Mouse (Mus musculus) neural tube, embryonic 14.5 days (tissue): ENCODE measurements around the gene Slc19a3. TPM values are rescaled to one million over a fixed set of nuclear protein-coding genes. Genes with fewer than 3 reads are reported as not detected.

Experiments used
- ATAC-seq: fragments of 200-750 bp; cut with Nextera tagmentation; 2 replicates; pipeline ENCODE4 v1.8.0; 2017; ENCODE audit warnings: low read depth, mild to moderate bottlenecking, moderate TSS enrichment, moderate library complexity
- H3K27ac ChIP-seq: fragments of 300-500 bp; sonication (generic); 2 replicates; pipeline ENCODE4 v1.5.1; 2014; ENCODE audit warnings: low read depth, mild to moderate bottlenecking, control low read depth, low read length, moderate library complexity, mixed read lengths
- H3K27me3 ChIP-seq: fragments of 300-500 bp; sonication (generic); 2 replicates; pipeline ENCODE4 v1.6.1; 2014; ENCODE audit warnings: low read length; ENCODE audit not compliant: control insufficient read depth, insufficient read depth
- H3K36me3 ChIP-seq: fragments of 300-500 bp; sonication (generic); 2 replicates; pipeline ENCODE4 v1.6.1; 2014; ENCODE audit warnings: low read length, mixed read lengths; ENCODE audit not compliant: control insufficient read depth, insufficient read depth
- H3K4me1 ChIP-seq: fragments of 300-500 bp; sonication (generic); 2 replicates; pipeline ENCODE4 v1.6.1; 2014; ENCODE audit warnings: low read length; ENCODE audit not compliant: control insufficient read depth, insufficient read depth
- H3K4me2 ChIP-seq: fragments of 300-500 bp; sonication (generic); 2 replicates; pipeline ENCODE4 v1.6.1; 2014; ENCODE audit warnings: mild to moderate bottlenecking, low read depth, low read length, control low read depth
- H3K4me3 ChIP-seq: fragments of 300-500 bp; sonication (generic); 2 replicates; pipeline ENCODE4 v1.5.1; 2014; ENCODE audit warnings: low read depth, low read length, control low read depth, mixed read lengths
- H3K9ac ChIP-seq: fragments of 300-500 bp; sonication (generic); replicated peaks from 2 replicates; pipeline ENCODE4 v1.6.1; 2014; ENCODE audit warnings: low read depth, mild to moderate bottlenecking, control low read depth, low read length, mixed read lengths
- H3K9me3 ChIP-seq: fragments of 300-500 bp; sonication (generic); 2 replicates; pipeline ENCODE4 v1.6.1; 2016; ENCODE audit warnings: low read length; ENCODE audit not compliant: control insufficient read depth
- WGBS: fragments of 180-500 bp; shearing (Covaris S2); extraction: QIAGEN DNeasy Blood & Tissue Kit; methylation state at CpG from one replicate; pipeline ENCODE4 v1.1.7; 2014; 5-methylcytosine and 5-hydroxymethylcytosine counted together
- polyA plus RNA-seq: library from polyadenylated mRNA; unstranded; fragments of >200 nt; fragmentation: Nextera tagmentation; extraction: Ambion mirVana; gene quantifications from 2 replicates; pipeline ENCODE4 v1.2.1, GENCODE M21; 2014

The Slc19a3 gene
- polyA plus RNA-seq, 1 experiment from 2014 or later: 0.66 TPM

DNA sequence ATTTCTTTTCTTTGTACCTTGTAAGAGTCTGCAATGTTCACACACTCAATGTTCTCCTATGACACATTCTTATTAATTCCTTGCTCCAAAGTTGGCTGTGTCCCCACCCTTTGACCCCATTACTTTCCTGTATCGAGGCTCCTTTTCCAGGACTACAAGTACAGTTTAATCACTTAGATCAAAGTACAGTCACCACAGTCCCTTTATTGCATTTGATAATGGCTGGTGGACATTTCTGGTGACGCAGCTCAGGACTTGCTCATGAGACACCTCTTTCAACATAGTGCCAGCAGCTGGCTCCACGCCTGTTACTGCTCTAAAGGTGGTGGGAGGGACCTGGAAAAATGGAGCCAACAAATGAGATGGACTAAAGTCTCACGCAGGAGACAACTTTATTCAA lies 47.2 kb downstream of the Slc19a3 start:
- Histone ChIP-seq H3K9ac (no peak overlapping the region), H3K27ac (no peak overlapping the region), H3K36me3 (no peaks in the 10 kb centered on the region), H3K27me3 (no peaks in the 10 kb centered on the region), H3K9me3 (no peaks in the 10 kb centered on the region), H3K4me2 (no peak overlapping the region), H3K4me1 (no peaks in the 10 kb centered on the region), H3K4me3 (no peak overlapping the region)
- 64% methylated on average over 4 of the region's 4 CpGs for WGBS
- ATAC-seq: no peak

GRCm38 (mm10) chr1:82987530-82988198 lies 50.6 kb downstream of the Slc19a3 start:
- H3K27me3 ChIP-seq: no peaks in the 10 kb centered on the region
- no peak overlapping the region for H3K4me3 ChIP-seq
- no peaks in the 10 kb centered on the region for H3K4me1 ChIP-seq
- ATAC-seq: peak; percentile 79
- no peaks in the 10 kb centered on the region; the same call in 1 of the 2 replicates for H3K9me3 ChIP-seq
- WGBS: 38% methylated on average over 4 of the region's 4 CpGs
- no peak overlapping the region for H3K9ac ChIP-seq
- H3K36me3 ChIP-seq: no peaks in the 10 kb centered on the region
- H3K27ac ChIP-seq: no peak overlapping the region
- no peak overlapping the region for H3K4me2 ChIP-seq

- Histone ChIP-seq H3K4me2 (no peak overlapping the region), H3K36me3 (no peaks in the 10 kb centered on the region), H3K27ac (no peak overlapping the region), H3K9me3 (no peaks in the 10 kb centered on the region; the same call in 1 of the 2 replicates), H3K9ac (no peak overlapping the region), H3K4me3 (no peak overlapping the region), H3K4me1 (no peaks in the 10 kb centered on the region), H3K27me3 (no peaks in the 10 kb centered on the region)
- 97% methylated on average over 6 of the region's 6 CpGs for WGBS
- ATAC-seq: no peak
These were observed 51.5 kb downstream of the Slc19a3 start for GRCm38 (mm10) chr1:82986738-82987137.

DNA sequence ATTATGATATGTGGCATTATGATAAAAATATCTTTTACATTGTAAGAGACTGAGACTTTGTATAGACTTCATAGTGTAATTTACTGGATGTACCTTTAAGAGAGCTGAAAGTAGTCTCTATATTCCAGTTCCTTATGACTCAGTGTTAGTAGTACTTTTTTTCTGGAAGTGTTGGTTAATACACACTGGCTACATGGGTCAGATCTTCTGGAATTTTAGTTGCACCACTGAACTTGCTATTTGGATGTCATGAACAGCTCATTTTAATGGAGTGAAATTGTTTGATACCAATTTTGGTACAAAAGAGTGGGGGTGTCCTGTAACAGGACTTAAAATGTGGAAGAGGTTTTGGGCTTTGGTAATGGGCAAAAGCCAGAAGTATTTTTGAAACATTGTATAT lies 60.4 kb downstream of the Slc19a3 start:
- no peak overlapping the region for H3K27ac ChIP-seq
- ATAC-seq: no peak
- H3K27me3 ChIP-seq: no peaks in the 10 kb centered on the region
- H3K9me3 ChIP-seq: no peaks in the 10 kb centered on the region
- no peak overlapping the region for H3K4me3 ChIP-seq
- H3K36me3 ChIP-seq: no peaks in the 10 kb centered on the region
- no peaks in the 10 kb centered on the region for H3K4me1 ChIP-seq
- H3K9ac ChIP-seq: no peak overlapping the region
- no peak overlapping the region for H3K4me2 ChIP-seq

DNA sequence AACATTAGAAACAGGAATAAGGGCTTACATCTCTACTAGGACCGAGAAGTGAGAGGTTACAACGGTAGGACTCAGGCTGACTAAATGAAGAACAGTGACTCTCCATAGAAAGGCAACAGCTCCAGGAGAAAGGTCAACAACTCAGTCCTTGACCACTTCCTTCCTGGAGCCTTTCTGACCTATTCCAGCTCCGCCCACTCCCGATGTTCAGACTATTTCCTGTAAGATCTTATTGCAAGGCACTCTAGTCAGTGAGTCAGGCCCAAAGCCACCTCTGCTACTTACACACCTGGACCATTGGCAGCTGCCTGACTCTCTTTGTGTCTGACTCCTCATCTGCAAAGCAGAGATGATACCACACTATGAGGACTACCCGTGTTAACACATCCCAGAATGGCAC lies 62.5 kb downstream of the Slc19a3 start:
- 86% methylated on average over 5 of the region's 5 CpGs for WGBS
- Histone ChIP-seq H3K4me2 (no peak overlapping the region), H3K27me3 (no peaks in the 10 kb centered on the region), H3K4me1 (no peaks in the 10 kb centered on the region), H3K27ac (no peak overlapping the region), H3K4me3 (no peak overlapping the region), H3K9ac (no peak overlapping the region), H3K36me3 (no peaks in the 10 kb centered on the region), H3K9me3 (no peaks in the 10 kb centered on the region)
- no peak for ATAC-seq

DNA sequence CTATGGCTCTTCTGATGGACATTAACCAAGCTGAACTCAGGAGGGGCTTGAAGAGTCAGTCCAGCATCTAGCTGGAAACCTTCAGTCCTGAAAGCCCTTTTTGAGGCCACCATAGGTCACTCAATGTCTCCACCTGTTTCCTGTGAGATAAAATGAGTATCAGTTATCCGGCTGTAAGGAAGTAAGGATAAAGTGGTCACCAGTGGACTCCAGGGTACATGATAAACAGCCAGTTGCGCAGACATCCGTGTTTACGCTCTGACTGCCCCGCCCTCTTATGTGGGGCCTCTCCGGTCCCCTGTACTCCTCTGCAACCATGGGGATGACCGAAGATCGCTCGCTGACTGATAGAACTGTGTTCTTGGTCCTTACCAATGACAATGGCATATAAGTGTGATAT lies 63.9 kb downstream of the Slc19a3 start:
- H3K27me3 ChIP-seq: no peaks in the 10 kb centered on the region
- no peak overlapping the region for H3K4me3 ChIP-seq
- no peaks in the 10 kb centered on the region for H3K36me3 ChIP-seq
- WGBS: 88% methylated on average over 9 of the region's 9 CpGs
- H3K9ac ChIP-seq: no peak overlapping the region
- no peak overlapping the region for H3K27ac ChIP-seq
- H3K9me3 ChIP-seq: no peaks in the 10 kb centered on the region
- no peak for ATAC-seq
- no peaks in the 10 kb centered on the region for H3K4me1 ChIP-seq
- no peak overlapping the region for H3K4me2 ChIP-seq

DNA sequence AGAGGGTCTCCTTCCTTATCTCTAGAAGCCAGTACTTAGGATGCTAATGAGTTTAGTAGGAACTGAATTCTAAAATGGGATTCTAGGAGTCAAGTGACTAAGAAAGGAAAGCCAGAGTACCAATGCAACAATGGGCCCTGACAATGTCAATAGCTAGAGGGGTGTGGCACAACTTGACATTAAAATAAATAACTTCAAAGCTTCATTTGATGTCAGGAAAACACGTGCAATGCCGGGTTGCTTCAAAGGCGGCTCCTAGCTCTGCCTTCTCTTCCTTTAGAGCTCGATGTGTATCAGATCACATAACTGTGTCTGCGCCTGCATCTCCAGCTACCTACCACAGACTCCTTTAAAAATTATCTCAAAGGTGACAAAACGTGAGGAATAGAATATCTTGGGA lies 64.3 kb downstream of the Slc19a3 start:
- no peaks in the 10 kb centered on the region for H3K27me3 ChIP-seq
- H3K4me1 ChIP-seq: no peaks in the 10 kb centered on the region
- no peak overlapping the region for H3K4me3 ChIP-seq
- no peak overlapping the region for H3K4me2 ChIP-seq
- no peaks in the 10 kb centered on the region for H3K36me3 ChIP-seq
- no peak overlapping the region for H3K27ac ChIP-seq
- no peak for ATAC-seq
- H3K9ac ChIP-seq: no peak overlapping the region
- 70% methylated on average over 6 of the region's 6 CpGs for WGBS
- H3K9me3 ChIP-seq: no peaks in the 10 kb centered on the region

- WGBS: 82% methylated on average over 1 of the region's 1 CpGs
- H3K27me3 ChIP-seq: no peaks in the 10 kb centered on the region
- H3K4me2 ChIP-seq: no peak overlapping the region
- H3K36me3 ChIP-seq: no peaks in the 10 kb centered on the region
- H3K27ac ChIP-seq: no peak overlapping the region
- H3K9me3 ChIP-seq: no peaks in the 10 kb centered on the region
- no peak overlapping the region for H3K9ac ChIP-seq
- no peaks in the 10 kb centered on the region for H3K4me1 ChIP-seq
- no peak overlapping the region for H3K4me3 ChIP-seq
- no peak for ATAC-seq
These were observed 65.0 kb downstream of the Slc19a3 start for GRCm38 (mm10) chr1:82973244-82973643.

DNA sequence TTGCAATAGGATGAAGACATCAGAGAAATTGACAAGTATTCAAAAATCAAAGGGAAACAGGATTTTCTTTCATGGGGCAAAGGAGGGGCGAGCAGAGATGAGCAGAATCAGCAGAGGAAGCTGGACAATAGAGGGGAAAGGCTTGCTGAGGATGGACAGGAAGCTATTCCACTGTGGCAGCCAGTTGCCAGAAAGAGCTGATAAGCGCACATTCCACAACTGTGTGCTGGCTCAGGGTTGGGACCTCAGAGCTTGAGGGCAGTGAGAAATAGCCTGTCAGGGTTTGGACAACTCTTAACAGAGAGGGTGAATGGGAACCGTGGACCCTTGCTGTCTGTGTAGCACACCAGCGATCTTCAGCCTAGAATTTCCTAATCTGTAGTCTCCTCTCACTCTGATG lies 66.2 kb downstream of the Slc19a3 start:
- ATAC-seq: no peak
- Histone ChIP-seq H3K4me1 (no peaks in the 10 kb centered on the region), H3K4me2 (no peak overlapping the region), H3K4me3 (no peak overlapping the region), H3K9me3 (no peaks in the 10 kb centered on the region), H3K27ac (no peak overlapping the region), H3K9ac (no peak overlapping the region), H3K27me3 (no peaks in the 10 kb centered on the region), H3K36me3 (no peaks in the 10 kb centered on the region)
- 76% methylated on average over 4 of the region's 4 CpGs for WGBS
